Mouse (Mus musculus): ENCODE measurements at regions not wholly inside any gene's neighbourhood (a gene's known extent, or its start where the extent isn't known, plus 50 kb on each side); places are given as distances from the start of the nearest gene placed in this dataset.

DNA sequence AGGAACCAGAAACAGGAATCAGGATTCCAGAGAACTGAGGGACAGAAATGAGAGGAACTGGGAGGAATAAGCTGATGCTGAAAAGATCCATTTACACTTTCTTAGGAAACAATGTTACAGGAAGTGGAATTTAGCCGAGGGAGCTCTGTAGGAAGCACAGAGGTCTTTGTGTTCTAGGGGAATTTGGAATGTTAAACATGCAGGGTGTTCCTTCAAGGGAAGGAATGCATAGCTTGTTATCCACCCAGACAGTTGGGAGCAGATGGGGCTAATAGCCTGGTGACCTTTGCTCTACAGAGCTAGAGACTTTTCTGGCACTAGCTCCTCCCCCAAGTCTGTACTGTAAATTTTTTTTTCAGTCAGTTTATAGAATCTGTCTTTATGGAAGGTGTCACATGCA, 64.1 kb downstream of the Gm11983 start:
- no peak for TF ChIP-seq CTCF (IDR thresholded peaks at IDR 0.05; ENCODE audit: low read depth)
- no peak for ATAC-seq (ENCODE audit: insufficient read depth)
- no peak overlapping the region for H3K9ac ChIP-seq
- H3K27ac ChIP-seq (ENCODE audit: low read depth), result 0 out of 2 replicates have a peak overlapping the region, but pooled peaks have one; percentile 15
- H3K4me1 ChIP-seq (ENCODE audit: insufficient read depth), result no peaks in the 10 kb centered on the region; the same call in 1 of the 2 replicates
- peak; percentile 6 for DNase-seq
- no peaks in the 10 kb centered on the region for H3K36me3 ChIP-seq (ENCODE audit: insufficient read depth)
- no peaks in the 10 kb centered on the region for H3K27me3 ChIP-seq (ENCODE audit: insufficient read depth, low read length)
- WGBS, result 0% methylated on average over 1 of the region's 1 CpGs
- no peaks in the 10 kb centered on the region for H3K9me3 ChIP-seq (ENCODE audit: low read depth, low read length)
- H3K4me3 ChIP-seq (ENCODE audit: low read depth, low read length), result no peak overlapping the region
- H3K4me2 ChIP-seq, result no peak overlapping the region

DNA sequence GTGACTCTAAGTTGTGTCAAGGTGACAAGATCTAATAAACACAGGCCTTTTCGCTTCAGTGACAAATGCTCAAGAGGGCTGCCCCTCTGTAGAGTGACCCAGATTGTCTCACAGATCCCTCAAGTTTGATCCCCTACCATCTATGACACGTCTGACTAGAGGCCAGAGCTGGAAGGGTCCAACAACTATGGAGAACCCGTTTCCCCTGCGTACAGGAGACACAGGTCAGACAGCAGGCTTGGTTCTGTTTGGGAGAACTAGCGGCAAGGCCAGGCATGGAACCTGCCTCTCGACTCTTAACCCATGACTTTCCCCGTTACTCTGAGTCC, 68.1 kb downstream of the Gm11983 start:
- no peak for DNase-seq
- TF ChIP-seq CTCF (IDR thresholded peaks at IDR 0.05; ENCODE audit: low read depth), result no peak

DNA sequence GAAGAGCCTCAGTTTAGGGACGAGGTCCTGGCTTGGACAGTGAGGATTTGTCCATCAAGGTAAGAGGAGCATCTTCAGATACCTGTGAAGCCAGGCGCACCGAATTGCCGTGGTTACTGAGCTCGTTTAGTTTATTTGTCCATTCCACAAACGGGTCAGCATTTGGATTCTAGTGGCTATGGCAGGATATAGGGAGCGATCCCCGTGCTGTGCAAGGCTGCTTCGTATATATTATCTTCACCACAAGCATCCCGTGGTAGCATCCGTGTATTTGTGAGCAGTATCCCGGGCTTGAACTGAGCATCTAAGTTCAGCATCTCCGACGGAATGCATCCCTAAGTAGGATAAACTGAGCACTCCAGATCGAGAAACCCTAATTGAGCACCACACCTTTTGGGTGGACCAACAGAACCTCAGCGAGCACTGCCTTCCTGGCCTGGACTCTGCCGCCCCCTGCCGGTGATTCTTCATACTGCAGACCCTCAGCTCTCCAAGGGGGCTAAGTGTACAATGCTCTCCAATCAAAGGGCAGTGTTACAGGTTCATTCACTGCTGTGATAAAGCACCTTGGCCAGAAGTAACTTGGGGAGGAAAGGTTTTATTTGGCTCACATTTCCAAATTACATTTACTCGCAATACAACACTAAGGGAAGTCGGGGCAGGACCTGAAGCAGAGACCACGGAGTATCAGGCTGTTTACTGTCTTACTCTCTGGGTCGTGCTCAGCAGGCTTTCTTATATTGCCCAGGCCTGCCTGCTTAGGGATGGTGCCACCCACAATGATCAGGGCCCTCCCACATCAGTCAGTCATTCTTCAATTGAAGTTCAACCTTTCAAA, 68.6 kb downstream of the Gm11983 start:
- Histone ChIP-seq H3K4me1 (ENCODE audit: insufficient read depth) (no peaks in the 10 kb centered on the region; the same call in 1 of the 2 replicates), H3K27me3 (ENCODE audit: insufficient read depth, low read length) (no peaks in the 10 kb centered on the region), H3K4me2 (no peak overlapping the region), H3K9ac (no peak overlapping the region), H3K27ac (ENCODE audit: low read depth) (no peak overlapping the region), H3K4me3 (ENCODE audit: low read depth, low read length) (no peak overlapping the region), H3K9me3 (ENCODE audit: low read depth, low read length) (no peaks in the 10 kb centered on the region), H3K36me3 (ENCODE audit: insufficient read depth) (no peaks in the 10 kb centered on the region)
- 47% methylated on average over 22 of the region's 22 CpGs for WGBS
- peak; percentile 75; the same call in 1 of the 2 replicates for ATAC-seq (ENCODE audit: insufficient read depth)
- DNase-seq, result peak; percentile 82
- peak; percentile 98 for TF ChIP-seq CTCF (IDR thresholded peaks at IDR 0.05; ENCODE audit: low read depth)

More for the DNA sequence above, 68.1 kb downstream of the Gm11983 start:
- Histone ChIP-seq H3K27ac (ENCODE audit: low read depth) (no peak overlapping the region), H3K27me3 (ENCODE audit: insufficient read depth, low read length) (no peaks in the 10 kb centered on the region), H3K9me3 (ENCODE audit: low read depth, low read length) (no peaks in the 10 kb centered on the region), H3K4me1 (ENCODE audit: insufficient read depth) (no peaks in the 10 kb centered on the region; the same call in 1 of the 2 replicates), H3K4me3 (ENCODE audit: low read depth, low read length) (no peak overlapping the region), H3K9ac (no peak overlapping the region), H3K36me3 (ENCODE audit: insufficient read depth) (no peaks in the 10 kb centered on the region), H3K4me2 (no peak overlapping the region)
- ATAC-seq (ENCODE audit: insufficient read depth), result no peak; the same call in 1 of the 2 replicates
- WGBS, result 70% methylated on average over 7 of the region's 7 CpGs

DNA sequence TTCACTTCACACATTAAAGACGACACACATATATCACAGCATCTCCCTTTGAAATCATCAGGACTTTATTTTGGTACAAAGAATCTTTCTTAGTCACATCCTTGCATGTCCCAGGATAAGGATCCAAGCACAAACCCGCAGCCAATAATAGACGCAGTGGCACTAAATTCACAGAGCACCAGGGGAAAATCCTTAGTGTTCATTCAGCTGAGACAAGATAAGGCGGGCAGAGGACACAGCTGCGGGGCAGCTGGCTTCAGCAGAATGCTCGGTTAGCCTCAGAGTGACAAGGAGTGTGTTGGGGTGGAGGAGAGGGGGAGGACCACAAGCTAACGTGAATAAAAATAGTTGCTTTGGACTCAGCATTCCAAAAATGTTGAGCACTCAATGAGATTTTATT, 70.7 kb downstream of the Gm11983 start:
- no peaks in the 10 kb centered on the region for H3K4me1 ChIP-seq (ENCODE audit: insufficient read depth)
- no peaks in the 10 kb centered on the region for H3K36me3 ChIP-seq (ENCODE audit: insufficient read depth)
- no peak for TF ChIP-seq CTCF (IDR thresholded peaks at IDR 0.05; ENCODE audit: low read depth)
- 63% methylated on average over 7 of the region's 7 CpGs for WGBS
- ATAC-seq (ENCODE audit: insufficient read depth) (no peak), DNase-seq (no peak)
- H3K4me3 ChIP-seq (ENCODE audit: low read depth, low read length), result no peak overlapping the region
- H3K4me2 ChIP-seq, result no peak overlapping the region
- no peaks in the 10 kb centered on the region for H3K9me3 ChIP-seq (ENCODE audit: low read depth, low read length)
- no peak overlapping the region for H3K27ac ChIP-seq (ENCODE audit: low read depth)
- H3K27me3 ChIP-seq (ENCODE audit: insufficient read depth, low read length), result no peaks in the 10 kb centered on the region
- H3K9ac ChIP-seq, result no peak overlapping the region

DNA sequence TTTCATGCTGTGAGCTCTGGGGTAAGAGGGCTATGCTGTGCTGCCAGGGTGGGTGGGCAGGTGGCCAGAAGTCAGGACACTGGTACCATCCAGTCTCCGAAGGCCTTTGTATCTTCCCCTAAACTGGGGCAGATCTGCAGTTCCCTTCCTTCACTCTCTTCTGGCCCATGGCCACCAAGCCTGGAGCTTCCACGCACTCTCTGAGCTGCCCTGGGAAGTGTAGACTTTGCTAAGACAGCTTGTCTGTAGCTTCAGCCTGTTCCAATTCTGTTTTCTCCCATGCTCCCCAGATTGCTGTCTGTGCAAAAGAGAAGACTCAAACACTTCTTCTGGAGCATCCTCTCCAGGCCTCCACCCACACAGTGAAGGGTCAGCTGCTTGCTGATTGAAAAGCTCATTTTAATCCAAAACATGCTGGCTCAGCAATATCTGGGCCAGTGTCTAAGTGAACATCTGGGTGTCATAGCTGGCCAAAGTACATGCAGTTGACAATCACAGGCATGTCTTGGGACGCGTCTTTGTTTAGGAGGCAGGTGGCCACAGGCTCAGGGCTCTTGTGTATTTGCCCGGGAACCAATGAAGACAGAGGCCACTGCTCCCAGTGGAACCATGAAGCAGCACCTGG, 72.0 kb downstream of the Gm11983 start:
- H3K36me3 ChIP-seq (ENCODE audit: insufficient read depth), result no peaks in the 10 kb centered on the region
- H3K9ac ChIP-seq, result no peak overlapping the region
- no peak for DNase-seq
- WGBS, result 82% methylated on average over 5 of the region's 5 CpGs
- H3K27ac ChIP-seq (ENCODE audit: low read depth), result no peak overlapping the region
- no peaks in the 10 kb centered on the region for H3K9me3 ChIP-seq (ENCODE audit: low read depth, low read length)
- H3K4me1 ChIP-seq (ENCODE audit: insufficient read depth), result no peaks in the 10 kb centered on the region
- H3K4me3 ChIP-seq (ENCODE audit: low read depth, low read length), result no peak overlapping the region
- TF ChIP-seq CTCF (IDR thresholded peaks at IDR 0.05; ENCODE audit: low read depth), result no peak
- no peak for ATAC-seq (ENCODE audit: insufficient read depth)
- H3K4me2 ChIP-seq, result no peak overlapping the region
- H3K27me3 ChIP-seq (ENCODE audit: insufficient read depth, low read length), result no peaks in the 10 kb centered on the region

DNA sequence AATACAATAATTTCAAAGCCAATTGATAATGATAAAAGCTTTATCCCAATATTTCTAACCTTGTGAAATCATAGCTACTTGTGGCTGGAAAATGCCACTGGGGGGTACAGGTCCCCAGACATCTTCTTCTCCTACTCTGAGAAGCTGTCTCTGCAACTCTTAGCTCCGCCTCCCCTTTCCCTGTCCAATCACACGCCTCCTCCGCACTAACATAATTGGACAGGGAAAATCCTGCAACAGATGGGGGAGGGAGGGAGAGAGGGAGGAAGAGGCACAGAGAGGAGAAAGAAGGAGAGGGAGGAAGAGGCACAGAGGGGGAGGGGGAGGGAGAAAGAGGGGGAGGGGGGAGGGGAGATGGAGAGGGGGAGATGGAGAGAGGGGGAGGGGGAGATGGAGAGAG, 73.3 kb downstream of the Gm11983 start:
- Histone ChIP-seq H3K9ac (no peak overlapping the region), H3K4me3 (ENCODE audit: low read depth, low read length) (no peak overlapping the region), H3K4me1 (ENCODE audit: insufficient read depth) (no peaks in the 10 kb centered on the region), H3K27me3 (ENCODE audit: insufficient read depth, low read length) (no peaks in the 10 kb centered on the region), H3K4me2 (no peak overlapping the region), H3K27ac (ENCODE audit: low read depth) (no peak overlapping the region), H3K9me3 (ENCODE audit: low read depth, low read length) (no peaks in the 10 kb centered on the region), H3K36me3 (ENCODE audit: insufficient read depth) (no peaks in the 10 kb centered on the region)
- no peak for ATAC-seq (ENCODE audit: insufficient read depth)
- DNase-seq, result no peak
- 94% methylated on average over 3 of the region's 3 CpGs for WGBS
- TF ChIP-seq CTCF (IDR thresholded peaks at IDR 0.05; ENCODE audit: low read depth), result no peak

DNA sequence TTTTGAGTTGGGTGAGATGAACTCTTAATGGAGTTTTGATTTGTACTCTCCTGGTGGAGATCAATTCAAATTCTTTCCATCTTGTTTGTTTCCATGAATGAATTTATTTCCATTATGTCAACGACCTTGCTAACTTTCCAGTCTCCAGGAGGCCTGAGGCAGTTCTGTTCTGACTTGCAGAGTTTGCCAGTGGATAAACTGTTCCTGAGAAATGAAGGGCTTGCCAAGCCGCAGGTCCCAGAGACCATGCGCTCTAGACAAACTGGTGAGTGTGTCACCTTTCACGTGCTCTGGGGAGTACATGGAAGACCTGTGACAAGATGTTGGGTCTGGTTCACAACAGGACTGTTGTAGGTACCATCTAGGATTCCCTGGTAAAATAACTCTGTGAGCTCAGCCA, 74.5 kb downstream of the Gm11983 start:
- Histone ChIP-seq H3K9ac (no peak overlapping the region), H3K27ac (ENCODE audit: low read depth) (no peak overlapping the region), H3K27me3 (ENCODE audit: insufficient read depth, low read length) (no peaks in the 10 kb centered on the region), H3K9me3 (ENCODE audit: low read depth, low read length) (no peaks in the 10 kb centered on the region), H3K4me1 (ENCODE audit: insufficient read depth) (no peaks in the 10 kb centered on the region), H3K4me3 (ENCODE audit: low read depth, low read length) (no peak overlapping the region), H3K4me2 (no peak overlapping the region), H3K36me3 (ENCODE audit: insufficient read depth) (no peaks in the 10 kb centered on the region)
- no peak for ATAC-seq (ENCODE audit: insufficient read depth)
- no peak for TF ChIP-seq CTCF (IDR thresholded peaks at IDR 0.05; ENCODE audit: low read depth)
- WGBS, result 75% methylated on average over 4 of the region's 4 CpGs
- no peak for DNase-seq
